In the genomic region with DNA sequence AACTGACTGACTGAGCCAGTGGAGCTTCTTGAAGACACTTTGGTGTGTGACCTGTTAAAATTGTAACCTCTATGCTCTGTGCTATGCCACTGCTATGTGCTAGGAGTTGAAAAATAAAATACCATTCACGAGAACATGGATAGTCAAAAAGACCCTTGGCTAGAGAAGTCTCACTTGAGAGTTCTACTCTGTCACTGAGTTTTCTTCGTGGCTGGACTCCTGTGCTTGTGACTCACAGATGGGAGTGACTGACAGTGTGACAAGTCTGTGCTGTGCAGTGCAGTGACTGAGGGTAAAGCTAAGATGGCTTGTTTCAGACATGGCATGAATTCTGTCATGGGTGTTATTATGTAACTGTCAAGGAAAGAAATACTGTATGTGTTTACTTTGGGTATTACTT, we compare ENCODE assay signal across 8 mouse cellular contexts. TPM values are rescaled to one million over a fixed set of nuclear protein-coding genes. Genes with fewer than 3 reads are reported as not detected.
A peak's percentile ranks its signal among the peaks of the same experiment; 100 is the strongest.
DNase-seq lines count a peak whose midpoint lies in the region; ATAC-seq and TF ChIP-seq lines count a peak whose summit lies in the region.

No protein-coding gene starts in this region.

- TF ChIP-seq EP300 in stomach, postnatal 0 days (optimal IDR thresholded peaks at IDR 0.05) = no peak

- no peaks in the 10 kb centered on the region for H3K9me3 ChIP-seq in liver, embryonic 13.5 days (replicated peaks)
- no peaks in the 10 kb centered on the region for H3K9me3 ChIP-seq in stomach, postnatal 0 days (ENCODE audit: control insufficient read depth, low read length)

- DNase-seq in gastrocnemius, adult 2 months = no peak
- DNase-seq in gastrocnemius, postnatal 14 days = no peak
- no peak for DNase-seq in spleen, adult 2 months (ENCODE audit: low read depth in 1 of 2, low spot score in 2 of 2)
- no peak for DNase-seq in spleen, postnatal 14 days (ENCODE audit: low spot score in 2 of 2)
- no peak for DNase-seq in liver, embryonic 13.5 days
- DNase-seq in stomach, postnatal 0 days (ENCODE audit: low spot score) = no peak
- no peak for DNase-seq in thymus, adult 2 months
- DNase-seq in layer of hippocampus, adult 9-11 months = no peak

- peak overlapping the region; percentile 46 for H3K9ac ChIP-seq in liver, embryonic 13.5 days
- H3K9ac ChIP-seq in stomach, postnatal 0 days (ENCODE audit: low read length) = no peak overlapping the region

- intact Hi-C loops in gastrocnemius, adult 2 months (cut with DNase I) = loop anchor here (2.0 to 5.0 kb wide), 3 partner anchors 16 to 140 kb away; no protein-coding TSS in a partner anchor
- intact Hi-C loops in gastrocnemius, postnatal 14 days (cut with DNase I; ENCODE audit: low total_unique reads) = no loop called here

- H3K4me1 ChIP-seq in spleen, adult 2 months (ENCODE audit: control insufficient read depth, insufficient read depth, insufficient read length) = peaks cover 23% of the 10 kb centered on the region
- H3K4me1 ChIP-seq in liver, embryonic 13.5 days (replicated peaks) = peaks cover 69% of the 10 kb centered on the region
- peaks cover 4% of the 10 kb centered on the region; the same call in 1 of the 2 replicates for H3K4me1 ChIP-seq in stomach, postnatal 0 days (replicated peaks; ENCODE audit: control insufficient read depth, insufficient read depth)
- peaks cover 12% of the 10 kb centered on the region for H3K4me1 ChIP-seq in thymus, adult 2 months (replicated peaks; ENCODE audit: control insufficient read depth, insufficient read depth, low read length)

- ATAC-seq in liver, embryonic 13.5 days (ENCODE audit: low read depth) = no peak
- no peak for ATAC-seq in stomach, postnatal 0 days (ENCODE audit: low FRiP score, low TSS enrichment)

- 15% methylated on average over 2 of the region's 2 CpGs for WGBS in spleen, adult 2 months
- WGBS in liver, embryonic 13.5 days (ENCODE audit: insufficient replicate concordance) = 23% methylated on average over 2 of the region's 2 CpGs
- WGBS in stomach, postnatal 0 days = 20% methylated on average over 2 of the region's 2 CpGs
- 30% methylated on average over 2 of the region's 2 CpGs for WGBS in thymus, adult 2 months

- no peak for TF ChIP-seq POLR2A in spleen, adult 2 months (IDR thresholded peaks at IDR 0.05; ENCODE audit: low read depth, low read length)
- TF ChIP-seq POLR2A in thymus, adult 2 months (IDR thresholded peaks at IDR 0.05; ENCODE audit: control insufficient read depth, extremely low read depth, insufficient read depth, low read length, poor library complexity) = no peak

- H3K36me3 ChIP-seq in spleen, adult 2 months (ENCODE audit: control insufficient read depth, insufficient read depth, low read length) = no peaks in the 10 kb centered on the region
- H3K36me3 ChIP-seq in liver, embryonic 13.5 days = no peaks in the 10 kb centered on the region
- H3K36me3 ChIP-seq in stomach, postnatal 0 days (ENCODE audit: control insufficient read depth, insufficient read depth, low read length) = no peaks in the 10 kb centered on the region
- H3K36me3 ChIP-seq in thymus, adult 2 months (ENCODE audit: control insufficient read depth, insufficient read depth, low read length) = no peaks in the 10 kb centered on the region

- no peak for TF ChIP-seq CTCF in gastrocnemius, adult 2 months (IDR thresholded peaks at IDR 0.05)
- TF ChIP-seq CTCF in spleen, adult 2 months (IDR thresholded peaks at IDR 0.05; ENCODE audit: extremely low read depth, insufficient read depth, insufficient read length, insufficient replicate concordance) = no peak
- no peak for TF ChIP-seq CTCF in stomach, postnatal 0 days (IDR thresholded peaks at IDR 0.05; ENCODE audit: low read depth)
- no peak for TF ChIP-seq CTCF in thymus, adult 2 months (IDR thresholded peaks at IDR 0.05; ENCODE audit: borderline replicate concordance, control insufficient read depth, extremely low read depth, insufficient read depth, low read length, poor library complexity)

- H3K27ac ChIP-seq in gastrocnemius, adult 2 months = peak overlapping the region; percentile 99
- H3K27ac ChIP-seq in spleen, adult 2 months (ENCODE audit: insufficient read depth, low read length) = peak overlapping the region; percentile 42; the same call in 1 of the 2 replicates
- H3K27ac ChIP-seq in liver, embryonic 13.5 days = 0 out of 2 replicates have a peak overlapping the region, but pooled peaks have one; percentile 11
- 0 out of 2 replicates have a peak overlapping the region, but pooled peaks have one; percentile 14 for H3K27ac ChIP-seq in stomach, postnatal 0 days (replicated peaks)
- no peak overlapping the region for H3K27ac ChIP-seq in thymus, adult 2 months (ENCODE audit: control insufficient read depth, insufficient read depth, low read length)

- H3K4me2 ChIP-seq in liver, embryonic 13.5 days = peak overlapping the region; percentile 60
- H3K4me2 ChIP-seq in stomach, postnatal 0 days (replicated peaks; ENCODE audit: low read depth) = no peak overlapping the region

- peak overlapping the region; percentile 97 for H3K4me3 ChIP-seq in gastrocnemius, adult 2 months
- no peak overlapping the region for H3K4me3 ChIP-seq in spleen, adult 2 months (ENCODE audit: extremely low read depth, insufficient read depth, insufficient read length)
- peak overlapping the region; percentile 33 for H3K4me3 ChIP-seq in liver, embryonic 13.5 days (replicated peaks)
- H3K4me3 ChIP-seq in stomach, postnatal 0 days (ENCODE audit: low read depth, low read length) = no peak overlapping the region
- no peak overlapping the region for H3K4me3 ChIP-seq in thymus, adult 2 months (ENCODE audit: control insufficient read depth, insufficient read depth, low read length)

- H3K27me3 ChIP-seq in spleen, adult 2 months (ENCODE audit: control insufficient read depth, insufficient read depth, low read length) = no peaks in the 10 kb centered on the region
- H3K27me3 ChIP-seq in liver, embryonic 13.5 days = no peaks in the 10 kb centered on the region
- H3K27me3 ChIP-seq in stomach, postnatal 0 days (ENCODE audit: control insufficient read depth, insufficient read depth, low read length) = no peaks in the 10 kb centered on the region
- H3K27me3 ChIP-seq in thymus, adult 2 months (ENCODE audit: control insufficient read depth, insufficient read depth, low read length) = no peaks in the 10 kb centered on the region

RNA-seq across cellular contexts. Expression of gene Dyrk1a, which starts 2.6 kb away (rescaled TPM):
- 10 to 100 TPM; 94.4 to 98.0 TPM for total RNA-seq in gastrocnemius, adult 2 months (2021)
- total RNA-seq in gastrocnemius, postnatal 14 days (2021) = 10 to 100 TPM; 60.6 to 66.2 TPM
- 24.7 and 30.7 TPM in 2 replicates for polyA plus RNA-seq in spleen, adult 2 months (2012; rRNA removed)
- polyA plus RNA-seq in liver, embryonic 13.5 days (2015; fragmentation: Nextera tagmentation; extraction: Ambion mirVana) = 5.2 and 5.3 TPM in 2 replicates
- polyA plus RNA-seq in stomach, postnatal 0 days (2015; fragmentation: Nextera tagmentation; extraction: Ambion mirVana) = 4.6 and 5.2 TPM in 2 replicates
- polyA plus RNA-seq in thymus, adult 2 months (2012; rRNA removed) = 78.4 and 89.5 TPM in 2 replicates

RNA-seq across cellular contexts. Expression of gene Vps26c, which starts 45.8 kb away (rescaled TPM):
- 10 to 100 TPM in 1 of 2 experiments, 1 to 10 TPM in 1; 8.2 to 10.4 TPM for total RNA-seq in gastrocnemius, adult 2 months (2021)
- 10 to 100 TPM; 11.8 to 14.9 TPM for total RNA-seq in gastrocnemius, postnatal 14 days (2021)
- 21.4 and 22.3 TPM in 2 replicates for polyA plus RNA-seq in spleen, adult 2 months (2012; rRNA removed)
- polyA plus RNA-seq in liver, embryonic 13.5 days (2015; fragmentation: Nextera tagmentation; extraction: Ambion mirVana) = 22.2 and 24.2 TPM in 2 replicates
- polyA plus RNA-seq in stomach, postnatal 0 days (2015; fragmentation: Nextera tagmentation; extraction: Ambion mirVana) = 28.5 and 34.8 TPM in 2 replicates
- 40.2 and 44.9 TPM in 2 replicates for polyA plus RNA-seq in thymus, adult 2 months (2012; rRNA removed)

Comparison
In these comparisons a context has a peak if more than half of its experiments do, and no peak if none do; other contexts are left out.
1. H3K4me3 ChIP-seq: peak in gastrocnemius, adult 2 months (single experiment) and liver, embryonic 13.5 days (single experiment); none in spleen, adult 2 months (single experiment), stomach, postnatal 0 days (single experiment) and thymus, adult 2 months (single experiment).